Mouse (Mus musculus): ENCODE measurements around the gene Gm42906.

DNA sequence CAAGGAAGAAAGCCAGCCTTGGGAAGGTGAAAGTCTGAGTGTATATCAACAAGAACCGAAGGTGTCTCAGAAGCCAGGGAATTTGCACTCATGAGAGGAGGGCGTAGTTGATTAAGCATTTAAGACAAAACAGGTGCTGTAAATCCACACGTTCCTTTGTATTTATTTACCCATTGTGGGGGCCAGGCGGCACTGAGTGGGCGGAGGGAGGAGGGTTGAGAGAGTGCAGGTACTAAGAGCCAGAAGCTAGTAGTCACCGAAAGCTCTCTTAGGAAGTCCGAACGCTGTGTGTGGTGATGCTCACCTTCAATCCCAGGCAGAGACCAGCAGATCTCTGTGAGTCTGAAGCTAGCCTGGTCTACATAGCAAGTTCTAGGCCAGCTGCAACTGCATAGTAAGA is 342.2 kb downstream of the Gm42906 start:
- TF ChIP-seq CTCF (IDR thresholded peaks at IDR 0.05; ENCODE audit: control insufficient read depth, insufficient read depth, insufficient read length) = no peak
- no peak for TF ChIP-seq MAX (IDR thresholded peaks at IDR 0.05)
- no peak for TF ChIP-seq USF1 (IDR thresholded peaks at IDR 0.05; ENCODE audit: low read depth)

All from C2C12 (cell line).